Mouse (Mus musculus) limb, embryonic 13.5 days (tissue): Measurements from ENCODE around the gene Camkk1. TPM values are rescaled to one million over a fixed set of nuclear protein-coding genes. Genes with fewer than 3 reads are reported as not detected.

Experiments
- polyA plus RNA-seq: library from polyadenylated mRNA; unstranded; fragments of >200 nt; fragmentation: Nextera tagmentation; extraction: Ambion mirVana; gene quantifications from 2 replicates; pipeline ENCODE4 v1.2.1, GENCODE M21; 2015

Camkk1 gene
- polyA plus RNA-seq, 1 experiment from 2014 or later: 12.7 TPM

Other genes starting within 250 kb of the Camkk1 start
- gene Cyb5d2, start 222.9 kb upstream of the Camkk1 start, polyA plus RNA-seq: 6.5 and 6.7 TPM in 2 replicates
- 9.2 and 10.4 TPM in 2 replicates for gene Zzef1, start 222.8 kb upstream of the Camkk1 start, polyA plus RNA-seq
- 0.96 and 1.3 TPM in 2 replicates for gene Atp2a3, start 57.8 kb upstream of the Camkk1 start, polyA plus RNA-seq
- gene P2rx1, start 19.9 kb upstream of the Camkk1 start, polyA plus RNA-seq: 0.84 and 1.0 TPM in 2 replicates
- 14.0 and 14.5 TPM in 2 replicates for gene Ncbp3, start 28.8 kb downstream of the Camkk1 start, polyA plus RNA-seq
- gene Itgae, start 71.6 kb downstream of the Camkk1 start, polyA plus RNA-seq: 0.32 and 0.57 TPM in 2 replicates
- gene Haspin, start 119.3 kb downstream of the Camkk1 start, polyA plus RNA-seq: 14.5 and 15.5 TPM in 2 replicates
- gene P2rx5, start 141.4 kb downstream of the Camkk1 start, polyA plus RNA-seq: 0.70 and 0.89 TPM in 2 replicates
- gene Emc6, start 158.0 kb downstream of the Camkk1 start, polyA plus RNA-seq: 96.7 and 98.9 TPM in 2 replicates
- 244 and 248 TPM in 2 replicates for gene Tax1bp3, start 158.1 kb downstream of the Camkk1 start, polyA plus RNA-seq
- 26.0 and 26.3 TPM in 2 replicates for gene Ctns, start 180.0 kb downstream of the Camkk1 start, polyA plus RNA-seq
- 1.9 and 2.6 TPM in 2 replicates for gene Shpk, start 180.5 kb downstream of the Camkk1 start, polyA plus RNA-seq
- 0.05 and 0.17 TPM in 2 replicates for gene Trpv1, start 215.3 kb downstream of the Camkk1 start, polyA plus RNA-seq
- gene Trpv3, start 248.4 kb downstream of the Camkk1 start, polyA plus RNA-seq: 0.09 and 0.14 TPM in 2 replicates